Mouse (Mus musculus): ENCODE data around the gene BC028528.
"Not testable (repeated sequence)": the region's sequence is repeated elsewhere in the genome, so short reads cannot be mapped to it uniquely, and the experiment has no call there.

Gene BC028528

GRCm38 (mm10) chr3:95872048-95872447, 19.8 kb downstream of the BC028528 start:
- DNase-seq: no peak

- DNase-seq: peak; percentile 86 to 91
Measured at GRCm38 (mm10) chr3:95871392-95871867, 20.4 kb downstream of the BC028528 start, which contains the start of gene Mrps21. TSS of gene Mrps21 (minus strand) at chr3:95871519.

- peak in 1 of 2 experiments; percentile 12 for DNase-seq
Measured at GRCm38 (mm10) chr3:95870976-95871375, 20.8 kb downstream of the BC028528 start.

GRCm38 (mm10) chr3:95867408-95867807, 24.4 kb downstream of the BC028528 start:
- no peak for DNase-seq

GRCm38 (mm10) chr3:95866071-95866470, 25.7 kb downstream of the BC028528 start:
- no peak for DNase-seq

GRCm38 (mm10) chr3:95865571-95865970, 26.2 kb downstream of the BC028528 start:
- no peak for DNase-seq

GRCm38 (mm10) chr3:95865050-95865449, 26.8 kb downstream of the BC028528 start:
- DNase-seq: peak in 1 of 2 experiments; percentile 14

- peak in 1 of 2 experiments; percentile 22 for DNase-seq
Measured at GRCm38 (mm10) chr3:95863578-95863977, 28.2 kb downstream of the BC028528 start.

- peak; percentile 52 to 85 for DNase-seq
Measured at GRCm38 (mm10) chr3:95861796-95862195, 30.0 kb downstream of the BC028528 start.

- peak in 1 of 2 experiments; percentile 12 for DNase-seq
Measured at GRCm38 (mm10) chr3:95861216-95861615, 30.6 kb downstream of the BC028528 start.

- DNase-seq: no peak
Measured at GRCm38 (mm10) chr3:95860323-95860722, 31.5 kb downstream of the BC028528 start.

GRCm38 (mm10) chr3:95858278-95858677, 33.5 kb downstream of the BC028528 start:
- not testable (repeated sequence) for DNase-seq

- DNase-seq: not testable (repeated sequence)
Measured at GRCm38 (mm10) chr3:95857050-95857449, 34.8 kb downstream of the BC028528 start.

GRCm38 (mm10) chr3:95856115-95856514, 35.7 kb downstream of the BC028528 start:
- DNase-seq: no peak

GRCm38 (mm10) chr3:95855502-95856089, 36.2 kb downstream of the BC028528 start, which contains the start of gene Prpf3:
TSS of gene Prpf3 (minus strand) at chr3:95855885.
- peak; percentile 95 to 96 for DNase-seq

GRCm38 (mm10) chr3:95851317-95851716, 40.5 kb downstream of the BC028528 start:
- no peak for DNase-seq

GRCm38 (mm10) chr3:95850611-95851010, 41.2 kb downstream of the BC028528 start:
- no peak for DNase-seq

GRCm38 (mm10) chr3:95842503-95843214, 49.1 kb downstream of the BC028528 start:
- DNase-seq: no peak

GRCm38 (mm10) chr3:95839250-95839649, 52.6 kb downstream of the BC028528 start:
- no peak for DNase-seq

Data from lung, adult 18-20 months (tissue).